Mouse (Mus musculus) C2C12 (cell line): Measurements from ENCODE around the gene Gm20683. TPM values are rescaled to one million over a fixed set of nuclear protein-coding genes. Genes with fewer than 3 reads are reported as not detected.

ENCODE experiments used
- H3K27me3 ChIP-seq: one replicate; pipeline ENCODE4 v1.6.1; 2011; ENCODE audit not compliant: control insufficient read depth, insufficient read depth, insufficient read length
- H3K36me3 ChIP-seq: one replicate; pipeline ENCODE4 v1.6.1; 2011; ENCODE audit not compliant: control insufficient read depth, insufficient read depth
- H3K4me3 ChIP-seq: one replicate; pipeline ENCODE4 v1.5.1; 2011; ENCODE audit warnings: mild to moderate bottlenecking, control low read depth; ENCODE audit not compliant: poor library complexity, insufficient read depth, severe bottlenecking
- H3K79me2 ChIP-seq: one replicate; pipeline ENCODE4 v1.6.1; 2011; ENCODE audit not compliant: control insufficient read depth, insufficient read depth
- H3K79me3 ChIP-seq: one replicate; pipeline ENCODE4 v1.6.1; 2011; ENCODE audit warnings: low read depth, control low read depth
- H3ac ChIP-seq: one replicate; pipeline ENCODE3; 2011; ENCODE audit warnings: low read depth; ENCODE audit not compliant: control insufficient read depth, insufficient read length
- CEBPB ChIP-seq: IDR thresholded peaks from one replicate; pipeline ENCODE4 v1.6.1; 2011; ENCODE audit warnings: low read depth, mild to moderate bottlenecking, control low read depth, moderate library complexity
- CTCF ChIP-seq: IDR thresholded peaks from one replicate; pipeline ENCODE4 v1.5.1; 2011; ENCODE audit not compliant: control insufficient read depth, insufficient read depth, insufficient read length
- FOSL1 ChIP-seq: IDR thresholded peaks from one replicate; pipeline ENCODE4 v1.8.0; 2011; ENCODE audit warnings: mild to moderate bottlenecking, low read length; ENCODE audit not compliant: poor library complexity, insufficient read depth, severe bottlenecking
- MAX ChIP-seq: IDR thresholded peaks from one replicate; pipeline ENCODE4 v1.6.1; 2011; ENCODE audit warnings: mild to moderate bottlenecking, control low read depth
- MYOD1 ChIP-seq: IDR thresholded peaks from one replicate; pipeline ENCODE4 v1.6.1; 2011; ENCODE audit warnings: low read depth; ENCODE audit not compliant: control insufficient read depth, insufficient read length
- MYOG ChIP-seq: IDR thresholded peaks from one replicate; pipeline ENCODE4 v1.6.1; 2011; ENCODE audit not compliant: control insufficient read depth, insufficient read length; ENCODE audit errors: extremely low read depth
- USF1 ChIP-seq: IDR thresholded peaks from one replicate; pipeline ENCODE4 v1.6.1; 2011; ENCODE audit warnings: low read depth, mild to moderate bottlenecking, control low read depth, moderate library complexity
- polyA plus RNA-seq: library from polyadenylated mRNA; unstranded; fragments of >200 nt; fragmentation: generic; extraction: Trizol; gene quantifications from one replicate; pipeline ENCODE4 v1.2.1, GENCODE M21; 2012; ENCODE audit warnings: missing spikeins

The Gm20683 gene
- polyA plus RNA-seq, 1 experiment = 0.89 TPM

DNA sequence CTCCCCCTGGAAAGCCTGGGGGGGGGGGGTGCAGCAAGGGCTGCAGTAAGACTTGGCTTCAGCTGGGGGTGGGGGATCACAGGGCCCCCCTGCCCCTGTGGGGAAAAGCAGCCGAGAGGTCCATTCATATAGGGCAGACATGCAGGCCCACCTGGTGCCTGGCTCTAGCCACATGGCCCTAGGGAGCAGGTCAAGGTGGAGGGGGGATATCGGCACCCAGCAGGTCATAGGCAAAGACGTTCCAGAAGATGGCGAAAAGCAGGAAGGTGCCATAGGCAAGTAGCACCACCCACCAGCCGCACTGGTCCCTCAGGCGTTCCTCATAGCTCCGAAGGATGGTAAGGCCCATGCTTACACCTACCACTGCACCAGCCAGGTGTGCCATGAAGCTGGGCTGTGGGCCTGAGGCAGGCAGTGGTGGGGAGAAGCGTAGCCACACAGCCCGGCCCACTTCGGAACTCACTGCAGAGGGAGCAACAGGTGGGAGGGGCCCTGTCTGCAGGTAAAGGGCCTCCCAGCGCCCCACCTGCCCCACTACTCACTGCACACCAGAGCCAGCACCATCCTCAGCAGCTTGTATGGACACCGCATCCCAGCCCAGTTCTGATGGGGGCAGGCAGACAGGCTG lies 6.9 kb downstream of the Gm20683 start:
- H3K27me3 ChIP-seq = no peaks in the 10 kb centered on the region
- no peak overlapping the region for H3ac ChIP-seq
- no peak for TF ChIP-seq FOSL1
- TF ChIP-seq CTCF = no peak
- TF ChIP-seq MAX = no peak
- TF ChIP-seq MYOG = no peak
- TF ChIP-seq MYOD1 = no peak
- no peak for TF ChIP-seq USF1
- TF ChIP-seq CEBPB = no peak
- H3K79me3 ChIP-seq = peaks cover 27% of the 10 kb centered on the region
- H3K4me3 ChIP-seq = peak overlapping the region; percentile 79
- peaks cover 51% of the 10 kb centered on the region for H3K79me2 ChIP-seq
- H3K36me3 ChIP-seq = peaks cover 39% of the 10 kb centered on the region

DNA sequence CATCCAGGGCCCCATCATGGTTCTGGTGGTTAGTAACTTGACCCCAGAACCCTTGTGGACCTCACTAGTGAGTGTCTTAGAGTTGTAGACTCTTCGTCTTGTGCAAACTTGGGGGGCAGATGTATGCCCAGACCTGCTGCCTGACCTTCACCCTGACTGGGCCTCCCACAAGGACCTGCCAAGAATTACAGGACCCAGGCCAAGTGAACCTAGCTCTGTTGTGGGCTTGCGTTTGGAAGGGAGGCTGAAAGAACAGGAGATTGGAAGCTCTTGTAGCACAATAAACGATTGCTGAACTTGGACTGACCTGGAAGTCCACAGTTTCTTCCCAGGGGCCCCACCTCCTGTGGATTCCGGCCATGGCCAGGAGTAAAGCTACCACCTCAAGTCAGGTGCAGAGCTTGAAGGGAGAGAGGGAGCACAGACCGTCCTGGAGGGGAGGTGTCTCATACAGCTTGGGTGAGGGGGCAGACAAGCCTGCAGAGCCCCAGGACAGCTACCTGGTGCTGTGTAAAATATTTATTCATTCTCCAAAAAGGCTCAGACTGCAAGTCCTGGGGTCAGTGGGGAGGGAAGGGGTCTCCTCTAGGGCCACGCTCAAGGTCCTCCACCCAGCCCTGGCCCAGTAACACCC lies 7.5 kb downstream of the Gm20683 start:
- peaks cover 38% of the 10 kb centered on the region for H3K36me3 ChIP-seq
- peaks cover 51% of the 10 kb centered on the region for H3K79me2 ChIP-seq
- peaks cover 27% of the 10 kb centered on the region for H3K79me3 ChIP-seq
- H3K4me3 ChIP-seq = peak overlapping the region; percentile 79
- no peak for TF ChIP-seq MYOD1
- no peaks in the 10 kb centered on the region for H3K27me3 ChIP-seq
- H3ac ChIP-seq = peak overlapping the region; percentile 55

DNA sequence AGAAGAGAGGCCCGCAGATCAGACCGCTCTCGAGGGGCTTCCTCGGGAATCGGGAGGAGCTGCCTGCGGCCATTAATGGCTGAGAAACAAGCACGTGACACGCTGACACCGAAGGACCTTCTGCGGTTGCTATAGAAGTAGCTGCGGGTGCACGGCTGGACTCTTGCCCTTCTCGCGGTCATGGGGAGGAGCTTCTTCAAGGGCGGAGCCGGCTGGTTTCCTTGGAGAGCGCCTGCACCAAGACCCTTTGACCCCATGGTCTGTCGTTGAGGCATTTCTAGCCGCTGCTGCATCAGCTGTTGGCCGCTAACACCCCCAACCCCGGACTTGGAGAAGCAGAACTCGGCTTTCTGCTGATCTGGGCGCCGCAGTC lies 8.3 kb downstream of the Gm20683 start, which contains the start of gene Stub1:
TSS of gene Stub1 (minus strand) at position 114 of the 373 bp plus-strand sequence.
- Histone ChIP-seq H3K27me3 (no peaks in the 10 kb centered on the region), H3K4me3 (peak within 1 kb of the TSS; percentile 79)
- no peak for TF ChIP-seq CTCF
- TF ChIP-seq USF1 = peak; percentile 88

DNA sequence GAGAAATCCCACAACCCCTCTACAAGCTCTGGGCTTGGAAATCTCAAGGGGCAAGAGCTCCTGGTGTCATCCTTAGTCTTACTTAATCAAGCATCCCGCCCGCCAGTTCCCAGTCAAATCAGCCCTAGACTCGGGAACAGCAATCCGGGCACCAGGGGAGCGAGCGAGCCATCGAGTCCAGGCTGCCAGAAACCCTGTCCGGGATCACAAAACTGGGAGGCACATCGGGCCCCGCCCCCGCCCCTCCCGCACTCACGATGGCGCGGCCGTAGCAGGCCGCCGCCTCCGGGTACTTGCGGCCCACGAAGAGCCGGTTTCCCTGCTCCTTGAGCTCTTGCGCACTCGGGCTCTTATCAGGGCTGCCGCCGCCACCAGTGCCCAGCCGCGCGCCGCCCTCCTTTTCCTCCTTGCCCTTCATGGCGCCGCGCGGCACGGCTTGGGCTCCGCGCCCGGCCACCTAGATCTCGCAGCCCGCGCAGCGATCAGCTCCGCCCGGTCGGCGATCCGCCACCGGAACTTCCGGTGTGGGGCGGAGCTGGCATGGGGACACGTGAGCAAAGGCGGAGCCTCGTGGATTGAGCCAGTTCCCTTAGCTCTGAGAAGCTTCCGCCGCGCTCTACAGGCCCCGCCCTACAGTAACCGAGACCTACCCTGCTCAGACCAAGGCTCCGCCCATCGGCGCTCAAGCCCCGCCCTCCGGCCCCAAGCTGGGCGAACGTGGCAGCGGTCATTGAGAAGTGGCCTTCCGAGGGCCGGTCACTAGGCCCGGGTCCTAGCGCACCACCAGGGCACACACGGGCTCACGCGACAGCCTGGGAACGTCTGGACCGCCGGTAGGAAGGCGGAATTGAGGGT lies 8.9 kb downstream of the Gm20683 start:
- H3K79me2 ChIP-seq = peaks cover 51% of the 10 kb centered on the region
- peak overlapping the region; percentile 79 for H3K4me3 ChIP-seq
- H3K36me3 ChIP-seq = peaks cover 27% of the 10 kb centered on the region
- H3K79me3 ChIP-seq = peaks cover 27% of the 10 kb centered on the region
- peak overlapping the region; percentile 75 for H3ac ChIP-seq
- TF ChIP-seq USF1 (peak; percentile 94), MAX (peak; percentile 44), CEBPB (no peak)
- no peaks in the 10 kb centered on the region for H3K27me3 ChIP-seq

More for the DNA sequence above, 8.3 kb downstream of the Gm20683 start, which contains the start of gene Stub1:
- Histone ChIP-seq H3K36me3 (peaks cover 33% of the 10 kb centered on the region), H3K79me3 (peaks cover 27% of the 10 kb centered on the region), H3ac (peak within 1 kb of the TSS; percentile 75), H3K79me2 (peaks cover 51% of the 10 kb centered on the region)

DNA sequence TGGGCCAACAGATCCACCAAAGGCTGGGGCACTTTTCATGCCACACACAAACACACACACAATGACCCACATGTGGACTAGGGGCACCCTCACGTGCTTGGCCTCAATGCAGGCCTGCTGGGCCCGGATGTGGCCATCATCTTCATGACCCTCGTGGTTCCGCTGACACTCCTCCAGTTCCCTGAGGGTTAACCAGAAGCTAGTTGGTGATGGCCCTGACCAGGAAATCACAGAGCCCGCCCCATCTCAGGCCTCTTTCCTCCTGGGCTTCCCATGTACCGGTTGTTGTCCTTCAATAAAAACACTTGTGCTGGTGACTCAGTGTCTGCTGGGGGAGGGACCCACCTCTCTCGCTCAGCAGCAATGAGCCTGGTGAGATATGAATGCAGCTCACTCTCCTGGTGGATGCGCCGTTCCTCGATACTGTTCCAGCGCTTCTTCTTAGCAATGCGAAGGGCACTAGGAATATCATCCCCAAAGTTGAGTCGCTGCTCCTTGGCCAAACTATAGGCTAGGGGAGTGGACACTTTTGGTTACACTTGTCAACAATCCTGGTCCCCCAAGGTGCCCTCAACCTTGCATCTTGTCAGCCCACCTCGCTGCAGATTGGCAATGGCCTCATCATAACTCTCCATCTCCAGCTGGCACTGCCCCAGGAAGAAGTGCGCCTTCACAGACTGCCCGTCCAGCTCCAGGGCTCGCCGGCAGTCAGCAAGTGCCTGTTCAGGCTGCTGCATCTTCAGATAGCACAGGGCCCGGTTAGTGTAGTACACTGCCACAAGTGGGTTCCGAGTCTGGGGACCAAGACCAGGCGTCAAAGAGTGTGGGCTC lies 9.9 kb downstream of the Gm20683 start:
- no peaks in the 10 kb centered on the region for H3K27me3 ChIP-seq
- peaks cover 27% of the 10 kb centered on the region for H3K79me3 ChIP-seq
- H3K4me3 ChIP-seq = peak overlapping the region; percentile 79
- peaks cover 27% of the 10 kb centered on the region for H3K36me3 ChIP-seq
- peak overlapping the region; percentile 75 for H3ac ChIP-seq
- TF ChIP-seq MAX (no peak), CEBPB (no peak), MYOD1 (no peak), USF1 (no peak), CTCF (no peak), MYOG (no peak), FOSL1 (no peak)
- H3K79me2 ChIP-seq = peaks cover 51% of the 10 kb centered on the region
